Mouse (Mus musculus) stomach, postnatal 0 days (tissue): ENCODE data around the gene Cldn7.

Source experiments
- CTCF ChIP-seq: IDR thresholded peaks from 2 replicates; pipeline ENCODE4 v1.5.1; 2016; ENCODE audit warnings: antibody characterized with exemption, low read depth, mild to moderate bottlenecking, moderate library complexity
- EP300 ChIP-seq: optimal IDR thresholded peaks from 2 replicates; pipeline ENCODE3; 2016; ENCODE audit warnings: antibody characterized with exemption

DNA sequence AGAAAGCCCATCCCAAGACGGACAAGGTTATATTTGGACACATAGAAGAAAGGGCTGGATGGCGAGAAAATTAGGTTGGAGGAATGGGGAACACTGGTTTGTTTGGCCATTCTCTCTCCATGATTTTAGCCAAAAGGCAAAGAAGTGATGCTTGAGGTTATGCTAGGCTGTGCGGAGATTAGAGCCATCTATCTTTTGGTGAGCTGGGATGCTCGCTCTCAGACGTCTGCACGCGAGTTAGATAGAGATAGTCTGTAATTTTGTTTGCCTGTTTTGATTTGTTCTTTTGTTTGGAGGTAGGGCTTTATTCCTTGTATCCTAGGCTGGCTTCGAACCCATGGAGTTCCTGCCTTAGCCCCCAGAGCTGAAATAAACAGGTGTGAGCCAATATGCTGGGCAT lies 36.6 kb downstream of the Cldn7 start:
- TF ChIP-seq CTCF (no peak), EP300 (no peak)
